Mouse (Mus musculus) G1E (cell line): ENCODE measurements around the gene Tnnt3. TPM values are rescaled to one million over a fixed set of nuclear protein-coding genes. Genes with fewer than 3 reads are reported as not detected.

Experiments
- ATAC-seq: 2 replicates; pipeline ENCODE4 v1.8.0; 2016; ENCODE audit warnings: mild to moderate bottlenecking; ENCODE audit not compliant: insufficient number of reproducible peaks, poor library complexity, low FRiP score, severe bottlenecking; ENCODE audit errors: extremely low read depth
- DNase-seq: peaks from one replicate; pipeline ENCODE4 v3.0.0; 2012; ENCODE audit warnings: low spot score
- H3K27me3 ChIP-seq: 2 replicates; pipeline ENCODE4 v1.6.1; 2012; ENCODE audit warnings: mild to moderate bottlenecking, low read length, inconsistent platforms; ENCODE audit not compliant: insufficient read depth
- H3K36me3 ChIP-seq: replicated peaks from 2 replicates; pipeline ENCODE3; 2012; ENCODE audit warnings: mild to moderate bottlenecking, inconsistent platforms
- H3K4me1 ChIP-seq: 2 replicates; pipeline ENCODE4 v1.6.1; 2012; ENCODE audit warnings: low read depth, low read length, inconsistent platforms, mixed read lengths; ENCODE audit not compliant: insufficient read depth
- H3K4me3 ChIP-seq: 2 replicates; pipeline ENCODE4 v1.5.1; 2012; ENCODE audit warnings: low read depth, mild to moderate bottlenecking, inconsistent platforms, low read length, moderate library complexity, mixed read lengths
- H3K9me3 ChIP-seq: replicated peaks from 2 replicates; pipeline ENCODE4 v1.6.1; 2012; ENCODE audit warnings: inconsistent platforms
- CTCF ChIP-seq: IDR thresholded peaks from 2 replicates; pipeline ENCODE4 v1.5.1; 2012; ENCODE audit warnings: low read depth, low read length, inconsistent platforms, mixed read lengths
- GATA1 ChIP-seq: IDR thresholded peaks from 2 replicates; pipeline ENCODE4 v1.6.1; 2012; ENCODE audit warnings: borderline replicate concordance, low read length, inconsistent platforms, mixed read lengths
- GATA2 ChIP-seq: IDR thresholded peaks from 2 replicates; pipeline ENCODE4 v1.6.1; 2012; ENCODE audit warnings: low read depth, low read length, inconsistent platforms, borderline replicate concordance
- POLR2AphosphoS5 ChIP-seq: IDR thresholded peaks from 2 replicates; pipeline ENCODE4 v1.6.1; 2012; ENCODE audit warnings: low read depth, low read length, inconsistent platforms; ENCODE audit not compliant: insufficient replicate concordance
- TAL1 ChIP-seq: conservative IDR thresholded peaks from 2 replicates; pipeline ENCODE4 v1.6.1; 2012; ENCODE audit warnings: low read depth, low read length, inconsistent platforms, mixed read lengths
- polyA plus RNA-seq: library from polyadenylated mRNA; stranded (reverse); fragments of >175 nt; gene quantifications from 2 replicates; pipeline ENCODE4 v1.2.3, GENCODE M21; 2012
- total RNA-seq, 2 experiments: library from RNA; stranded (forward) in 1 of 2; stranded (reverse) in 1 of 2; fragments of 200-1000 nt in 1 of 2; fragments of >200 nt in 1 of 2; fragmentation: Nextera tagmentation in 1 of 2; gene quantifications; 2 replicates each; pipeline ENCODE4 v1.2.3; 2014 to 2017

Gene Tnnt3
- total and polyA plus RNA-seq, 3 experiments, result not detected

GRCm38 (mm10) chr7:142484780-142485179 is 13.9 kb upstream of the Tnnt3 start:
- H3K36me3 ChIP-seq, result no peaks in the 10 kb centered on the region
- no peaks in the 10 kb centered on the region for H3K9me3 ChIP-seq
- H3K4me1 ChIP-seq, result no peaks in the 10 kb centered on the region
- TF ChIP-seq CTCF (no peak), GATA1 (no peak), POLR2AphosphoS5 (no peak), TAL1 (no peak), GATA2 (no peak)
- peaks cover 36% of the 10 kb centered on the region for H3K27me3 ChIP-seq
- H3K4me3 ChIP-seq, result no peak overlapping the region
- ATAC-seq (no peak), DNase-seq (no peak)

GRCm38 (mm10) chr7:142486751-142487162 is 11.9 kb upstream of the Tnnt3 start:
- Histone ChIP-seq H3K4me1 (no peaks in the 10 kb centered on the region), H3K9me3 (no peaks in the 10 kb centered on the region), H3K4me3 (no peak overlapping the region), H3K27me3 (peaks cover 31% of the 10 kb centered on the region), H3K36me3 (no peaks in the 10 kb centered on the region)
- DNase-seq, result no peak
- TF ChIP-seq GATA1, result no peak
- no peak for TF ChIP-seq POLR2AphosphoS5
- TF ChIP-seq TAL1, result no peak
- TF ChIP-seq CTCF, result no peak
- no peak for TF ChIP-seq GATA2
- no peak for ATAC-seq

- ATAC-seq, result no peak
- no peak for TF ChIP-seq CTCF
- TF ChIP-seq POLR2AphosphoS5, result no peak
- no peak for TF ChIP-seq GATA2
- TF ChIP-seq TAL1, result no peak
- TF ChIP-seq GATA1, result no peak
- no peak for DNase-seq
- H3K4me3 ChIP-seq, result no peak overlapping the region
- no peaks in the 10 kb centered on the region for H3K9me3 ChIP-seq
- H3K27me3 ChIP-seq, result peaks cover 31% of the 10 kb centered on the region
- no peaks in the 10 kb centered on the region for H3K36me3 ChIP-seq
- H3K4me1 ChIP-seq, result no peaks in the 10 kb centered on the region
These were observed 11.2 kb upstream of the Tnnt3 start for GRCm38 (mm10) chr7:142487341-142487859.

GRCm38 (mm10) chr7:142488053-142488452 is 10.6 kb upstream of the Tnnt3 start:
- Histone ChIP-seq H3K9me3 (no peaks in the 10 kb centered on the region), H3K27me3 (peaks cover 33% of the 10 kb centered on the region), H3K36me3 (no peaks in the 10 kb centered on the region), H3K4me1 (no peaks in the 10 kb centered on the region), H3K4me3 (no peak overlapping the region)
- TF ChIP-seq TAL1 (no peak), GATA1 (no peak), CTCF (no peak), POLR2AphosphoS5 (no peak)
- ATAC-seq (no peak), DNase-seq (no peak)

- Histone ChIP-seq H3K9me3 (no peaks in the 10 kb centered on the region), H3K4me1 (no peaks in the 10 kb centered on the region), H3K36me3 (no peaks in the 10 kb centered on the region), H3K27me3 (peaks cover 13% of the 10 kb centered on the region), H3K4me3 (no peak overlapping the region)
- no peak for ATAC-seq
- no peak for DNase-seq
- TF ChIP-seq GATA2, result no peak
- no peak for TF ChIP-seq POLR2AphosphoS5
- no peak for TF ChIP-seq CTCF
These were observed 5.1 kb upstream of the Tnnt3 start for GRCm38 (mm10) chr7:142493535-142493934.

GRCm38 (mm10) chr7:142496158-142496557 is 2.5 kb upstream of the Tnnt3 start:
- Histone ChIP-seq H3K4me3 (no peak overlapping the region), H3K9me3 (no peaks in the 10 kb centered on the region), H3K4me1 (no peaks in the 10 kb centered on the region), H3K36me3 (no peaks in the 10 kb centered on the region), H3K27me3 (peaks cover 14% of the 10 kb centered on the region)
- DNase-seq, result no peak
- no peak for TF ChIP-seq CTCF
- no peak for TF ChIP-seq GATA1
- no peak for TF ChIP-seq POLR2AphosphoS5
- no peak for TF ChIP-seq GATA2
- TF ChIP-seq TAL1, result no peak
- no peak for ATAC-seq

DNA sequence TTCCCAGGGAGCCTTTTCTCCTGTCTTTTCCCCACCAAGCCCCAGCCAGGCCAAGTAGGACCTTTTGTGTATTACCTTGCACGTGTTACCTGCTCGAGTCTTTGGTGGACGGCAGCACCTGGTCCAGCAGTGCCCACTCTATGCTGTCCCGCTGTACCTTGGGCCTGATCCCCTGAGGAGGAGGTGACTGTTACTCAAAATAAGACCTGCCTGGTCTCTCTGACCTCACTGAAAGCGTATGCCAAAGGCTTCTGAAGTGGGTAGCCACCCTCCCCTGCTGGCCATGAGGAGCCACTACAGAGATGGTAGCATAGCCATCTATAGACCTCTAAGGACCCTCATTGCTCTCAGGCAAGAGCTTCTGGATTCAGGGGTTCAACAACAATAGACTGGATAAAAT is 1.8 kb upstream of the Tnnt3 start:
- DNase-seq, result no peak
- ATAC-seq, result no peak
- Histone ChIP-seq H3K9me3 (no peaks in the 10 kb centered on the region), H3K27me3 (peaks cover 13% of the 10 kb centered on the region), H3K36me3 (no peaks in the 10 kb centered on the region), H3K4me3 (no peak overlapping the region), H3K4me1 (no peaks in the 10 kb centered on the region)
- TF ChIP-seq POLR2AphosphoS5 (no peak), GATA1 (no peak), CTCF (no peak; the same call in 1 of the 2 replicates), GATA2 (no peak), TAL1 (no peak)
